Mouse (Mus musculus): Measurements from ENCODE around the gene Il6st.

Gene Il6st

GRCm38 (mm10) chr13:112472401-112473023 is 8.6 kb downstream of the Il6st start:
- in situ Hi-C loops (cut with MboI; ENCODE audit: low pct_unique_long_range_greater_than_20kb in 1 of 2, low sequenced_read_pairs in 2 of 2, unreplicated experiment in 1 of 2) = no loop called here

- in situ Hi-C loops (cut with MboI; ENCODE audit: low pct_unique_long_range_greater_than_20kb in 1 of 2, low sequenced_read_pairs in 2 of 2, unreplicated experiment in 1 of 2) = no loop called here
Observed at GRCm38 (mm10) chr13:112473757-112474755, 10.2 kb downstream of the Il6st start.

GRCm38 (mm10) chr13:112479032-112479431 is 15.2 kb downstream of the Il6st start:
- in situ Hi-C loops (cut with MboI; ENCODE audit: low pct_unique_long_range_greater_than_20kb in 1 of 2, low sequenced_read_pairs in 2 of 2, unreplicated experiment in 1 of 2) = no loop called here

- in situ Hi-C loops (cut with MboI; ENCODE audit: low pct_unique_long_range_greater_than_20kb in 1 of 2, low sequenced_read_pairs in 2 of 2, unreplicated experiment in 1 of 2) = no loop called here
Observed at GRCm38 (mm10) chr13:112479926-112480325, 16.1 kb downstream of the Il6st start.

- in situ Hi-C loops (cut with MboI; ENCODE audit: low pct_unique_long_range_greater_than_20kb in 1 of 2, low sequenced_read_pairs in 2 of 2, unreplicated experiment in 1 of 2) = no loop called here
Observed at GRCm38 (mm10) chr13:112482525-112482924, 18.7 kb downstream of the Il6st start.

- in situ Hi-C loops (cut with MboI; ENCODE audit: low pct_unique_long_range_greater_than_20kb in 1 of 2, low sequenced_read_pairs in 2 of 2, unreplicated experiment in 1 of 2) = no loop called here
Observed at GRCm38 (mm10) chr13:112483015-112483414, 19.1 kb downstream of the Il6st start.

GRCm38 (mm10) chr13:112486236-112486635 is 22.4 kb downstream of the Il6st start:
- in situ Hi-C loops (cut with MboI; ENCODE audit: low pct_unique_long_range_greater_than_20kb in 1 of 2, low sequenced_read_pairs in 2 of 2, unreplicated experiment in 1 of 2) = no loop called here

GRCm38 (mm10) chr13:112486676-112487075 is 22.8 kb downstream of the Il6st start:
- in situ Hi-C loops (cut with MboI; ENCODE audit: low pct_unique_long_range_greater_than_20kb in 1 of 2, low sequenced_read_pairs in 2 of 2, unreplicated experiment in 1 of 2) = no loop called here

GRCm38 (mm10) chr13:112490036-112490435 is 26.2 kb downstream of the Il6st start:
- in situ Hi-C loops (cut with MboI; ENCODE audit: low pct_unique_long_range_greater_than_20kb in 1 of 2, low sequenced_read_pairs in 2 of 2, unreplicated experiment in 1 of 2) = no loop called here

- in situ Hi-C loops (cut with MboI; ENCODE audit: low pct_unique_long_range_greater_than_20kb in 1 of 2, low sequenced_read_pairs in 2 of 2, unreplicated experiment in 1 of 2) = no loop called here
Observed at GRCm38 (mm10) chr13:112491636-112492284, 27.9 kb downstream of the Il6st start.

- in situ Hi-C loops (cut with MboI; ENCODE audit: low pct_unique_long_range_greater_than_20kb in 1 of 2, low sequenced_read_pairs in 2 of 2, unreplicated experiment in 1 of 2) = no loop called here
Observed at GRCm38 (mm10) chr13:112492285-112492678, 28.4 kb downstream of the Il6st start.

- in situ Hi-C loops (cut with MboI; ENCODE audit: low pct_unique_long_range_greater_than_20kb in 1 of 2, low sequenced_read_pairs in 2 of 2, unreplicated experiment in 1 of 2) = no loop called here
Observed at GRCm38 (mm10) chr13:112494590-112494989, 30.7 kb downstream of the Il6st start.

- in situ Hi-C loops (cut with MboI; ENCODE audit: low pct_unique_long_range_greater_than_20kb in 1 of 2, low sequenced_read_pairs in 2 of 2, unreplicated experiment in 1 of 2) = loop anchor here in 1 of 2 experiments (25.0 kb wide), 1 partner anchor 713 kb away; no protein-coding TSS in a partner anchor
Observed at GRCm38 (mm10) chr13:112500027-112500426, 36.2 kb downstream of the Il6st start.

GRCm38 (mm10) chr13:112500466-112500865 is 36.6 kb downstream of the Il6st start:
- in situ Hi-C loops (cut with MboI; ENCODE audit: low pct_unique_long_range_greater_than_20kb in 1 of 2, low sequenced_read_pairs in 2 of 2, unreplicated experiment in 1 of 2) = loop anchor here in 1 of 2 experiments (25.0 kb wide), 1 partner anchor 713 kb away; no protein-coding TSS in a partner anchor

- in situ Hi-C loops (cut with MboI; ENCODE audit: low pct_unique_long_range_greater_than_20kb in 1 of 2, low sequenced_read_pairs in 2 of 2, unreplicated experiment in 1 of 2) = loop anchor here in 1 of 2 experiments (25.0 kb wide), 1 partner anchor 717 kb away; no protein-coding TSS in a partner anchor
Observed at GRCm38 (mm10) chr13:112503846-112504245, 40.0 kb downstream of the Il6st start.

GRCm38 (mm10) chr13:112505436-112505835 is 41.6 kb downstream of the Il6st start:
- in situ Hi-C loops (cut with MboI; ENCODE audit: low pct_unique_long_range_greater_than_20kb in 1 of 2, low sequenced_read_pairs in 2 of 2, unreplicated experiment in 1 of 2) = loop anchor here in 1 of 2 experiments (25.0 kb wide), 1 partner anchor 718 kb away; no protein-coding TSS in a partner anchor

- in situ Hi-C loops (cut with MboI; ENCODE audit: low pct_unique_long_range_greater_than_20kb in 1 of 2, low sequenced_read_pairs in 2 of 2, unreplicated experiment in 1 of 2) = loop anchor here in 1 of 2 experiments (25.0 kb wide), 1 partner anchor 719 kb away; no protein-coding TSS in a partner anchor
Observed at GRCm38 (mm10) chr13:112506766-112507165, 42.9 kb downstream of the Il6st start.

- in situ Hi-C loops (cut with MboI; ENCODE audit: low pct_unique_long_range_greater_than_20kb in 1 of 2, low sequenced_read_pairs in 2 of 2, unreplicated experiment in 1 of 2) = loop anchor here in 1 of 2 experiments (25.0 kb wide), 1 partner anchor 720 kb away; no protein-coding TSS in a partner anchor
Observed at GRCm38 (mm10) chr13:112507691-112508090, 43.8 kb downstream of the Il6st start.
